Mouse (Mus musculus) limb, embryonic 14.5 days (tissue): ENCODE data around the gene Ulk4. TPM values are rescaled to one million over a fixed set of nuclear protein-coding genes. Genes with fewer than 3 reads are reported as not detected.

Source experiments
- ATAC-seq: fragments of 200-750 bp; cut with Nextera tagmentation; 2 replicates; pipeline ENCODE4 v1.8.0; 2017; ENCODE audit warnings: low read depth, moderate number of reproducible peaks, moderate TSS enrichment; ENCODE audit not compliant: low FRiP score
- DNase-seq: peaks from one replicate; pipeline ENCODE4 v3.0.0-alpha.2; 2015; ENCODE audit warnings: low spot score
- H3K27ac ChIP-seq: fragments of 300-500 bp; sonication (generic); replicated peaks from 2 replicates; pipeline ENCODE4 v1.5.1; 2014; ENCODE audit warnings: low read depth, mild to moderate bottlenecking, low read length, moderate library complexity, mixed read lengths
- H3K27me3 ChIP-seq: fragments of 300-500 bp; sonication (generic); 2 replicates; pipeline ENCODE4 v1.6.1; 2014; ENCODE audit warnings: low read length, mixed read lengths; ENCODE audit not compliant: control insufficient read depth, insufficient read depth
- H3K36me3 ChIP-seq: fragments of 300-500 bp; sonication (generic); 2 replicates; pipeline ENCODE4 v1.6.1; 2014; ENCODE audit warnings: mild to moderate bottlenecking, low read length, moderate library complexity, mixed read lengths; ENCODE audit not compliant: control insufficient read depth, insufficient read depth
- H3K4me1 ChIP-seq: fragments of 300-500 bp; sonication (generic); 2 replicates; pipeline ENCODE4 v1.6.1; 2014; ENCODE audit warnings: antibody characterized with exemption, low read length, mixed read lengths; ENCODE audit not compliant: control insufficient read depth, insufficient read depth
- H3K4me2 ChIP-seq: fragments of 300-500 bp; sonication (generic); replicated peaks from 2 replicates; pipeline ENCODE4 v1.6.1; 2014; ENCODE audit warnings: low read depth, mild to moderate bottlenecking, low read length, moderate library complexity; ENCODE audit not compliant: severe bottlenecking
- H3K4me3 ChIP-seq: fragments of 300-500 bp; sonication (generic); replicated peaks from 2 replicates; pipeline ENCODE4 v1.5.1; 2014; ENCODE audit warnings: low read length
- H3K9ac ChIP-seq: fragments of 300-500 bp; sonication (generic); 2 replicates; pipeline ENCODE4 v1.6.1; 2014; ENCODE audit warnings: mild to moderate bottlenecking, low read depth, low read length, moderate library complexity; ENCODE audit not compliant: severe bottlenecking
- H3K9me3 ChIP-seq: fragments of 300-500 bp; sonication (generic); 2 replicates; pipeline ENCODE4 v1.6.1; 2016; ENCODE audit warnings: low read length; ENCODE audit not compliant: control insufficient read depth
- POLR2A ChIP-seq: fragments of 200-500 bp; IDR thresholded peaks from 2 replicates; pipeline ENCODE4 v1.8.0; 2012; ENCODE audit warnings: inconsistent platforms, mild to moderate bottlenecking, moderate library complexity, borderline replicate concordance; ENCODE audit not compliant: insufficient read depth, insufficient read length; ENCODE audit errors: extremely low read depth
- WGBS: fragments of 180-500 bp; shearing (Covaris S2); extraction: QIAGEN DNeasy Blood & Tissue Kit; methylation state at CpG from one replicate; pipeline ENCODE4 v1.1.7; 2014; 5-methylcytosine and 5-hydroxymethylcytosine counted together
- microRNA-seq: library from miRNA; unstranded; fragments of <30 nt; microRNA quantifications from one replicate; pipeline ENCODE4, GENCODE M21; 2016
- polyA plus RNA-seq, 2 experiments: library from polyadenylated mRNA; depleted of rRNA in 1 of 2; stranded (reverse) in 1 of 2; unstranded in 1 of 2; fragments of >200 nt; fragmentation: Nextera tagmentation in 1 of 2; extraction: Ambion mirVana in 1 of 2; gene quantifications; 2 replicates each; pipeline versions ENCODE4 v1.2.1 to v1.2.3; 2012 to 2014

Ulk4 gene
- polyA plus RNA-seq, 2 experiments = 6.4 to 123 TPM

DNA sequence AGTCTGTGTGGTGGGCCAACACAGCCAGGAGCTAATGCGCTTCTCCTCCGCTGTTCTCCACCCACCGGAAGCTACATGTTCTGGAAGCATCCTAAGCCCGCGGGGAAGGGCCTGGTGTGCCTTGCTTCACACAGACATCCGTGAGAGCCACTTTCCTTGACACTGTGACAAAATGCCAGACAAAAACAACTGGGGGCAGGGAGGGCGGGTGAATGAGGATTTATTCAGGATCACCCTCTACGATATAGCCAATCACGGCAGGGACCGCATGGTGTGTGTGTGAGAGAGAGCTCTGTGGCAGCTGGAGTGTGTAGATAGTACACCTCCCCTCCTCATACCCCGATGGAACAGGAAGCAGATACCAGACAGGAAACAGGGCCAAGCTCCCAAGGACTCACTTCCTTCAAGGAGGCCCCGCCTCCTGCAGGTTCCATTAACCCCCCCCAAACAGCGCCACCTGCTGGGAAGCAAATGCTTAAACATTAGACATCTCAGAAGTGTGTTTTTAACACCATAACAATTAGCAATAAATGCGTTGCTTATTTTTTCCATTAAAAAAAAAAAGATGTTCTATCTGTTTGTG lies 362.0 kb downstream of the Ulk4 start:
- H3K4me3 ChIP-seq = no peak overlapping the region
- H3K9ac ChIP-seq = no peak overlapping the region
- no peak for ATAC-seq
- peaks cover 11% of the 10 kb centered on the region; the same call in 1 of the 2 replicates for H3K4me1 ChIP-seq
- no peak for DNase-seq
- no peak for TF ChIP-seq POLR2A
- no peaks in the 10 kb centered on the region for H3K9me3 ChIP-seq
- no peaks in the 10 kb centered on the region for H3K27me3 ChIP-seq
- no peaks in the 10 kb centered on the region for H3K36me3 ChIP-seq
- H3K4me2 ChIP-seq = no peak overlapping the region
- H3K27ac ChIP-seq = no peak overlapping the region
- WGBS = 81% methylated on average over 14 of the region's 14 CpGs

DNA sequence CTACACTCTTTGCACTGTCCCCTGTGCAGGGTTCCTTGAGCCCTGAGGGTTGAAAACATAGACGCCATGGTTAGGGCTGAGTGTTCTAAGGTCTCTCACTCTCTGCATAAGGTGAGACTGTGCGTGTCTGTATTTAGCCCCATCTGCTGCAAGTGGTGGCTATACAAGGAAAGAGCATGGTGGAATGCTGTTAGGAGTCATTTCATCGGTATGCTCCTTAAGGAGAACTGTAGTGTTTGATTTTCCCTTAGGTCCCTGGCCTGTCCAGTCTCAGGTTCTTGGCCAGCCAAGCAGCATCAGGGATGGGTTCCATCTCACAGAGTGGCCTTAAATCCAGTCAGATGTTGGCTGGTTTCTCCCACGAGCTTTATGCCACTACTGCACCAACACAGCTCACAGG lies 362.6 kb downstream of the Ulk4 start:
- no peaks in the 10 kb centered on the region for H3K27me3 ChIP-seq
- DNase-seq (no peak), ATAC-seq (no peak)
- H3K9ac ChIP-seq = no peak overlapping the region
- H3K27ac ChIP-seq = no peak overlapping the region
- H3K36me3 ChIP-seq = no peaks in the 10 kb centered on the region
- H3K4me3 ChIP-seq = no peak overlapping the region
- peaks cover 11% of the 10 kb centered on the region; the same call in 1 of the 2 replicates for H3K4me1 ChIP-seq
- H3K9me3 ChIP-seq = no peaks in the 10 kb centered on the region
- no peak overlapping the region for H3K4me2 ChIP-seq
- WGBS = 83% methylated on average over 4 of the region's 4 CpGs
- no peak for TF ChIP-seq POLR2A

DNA sequence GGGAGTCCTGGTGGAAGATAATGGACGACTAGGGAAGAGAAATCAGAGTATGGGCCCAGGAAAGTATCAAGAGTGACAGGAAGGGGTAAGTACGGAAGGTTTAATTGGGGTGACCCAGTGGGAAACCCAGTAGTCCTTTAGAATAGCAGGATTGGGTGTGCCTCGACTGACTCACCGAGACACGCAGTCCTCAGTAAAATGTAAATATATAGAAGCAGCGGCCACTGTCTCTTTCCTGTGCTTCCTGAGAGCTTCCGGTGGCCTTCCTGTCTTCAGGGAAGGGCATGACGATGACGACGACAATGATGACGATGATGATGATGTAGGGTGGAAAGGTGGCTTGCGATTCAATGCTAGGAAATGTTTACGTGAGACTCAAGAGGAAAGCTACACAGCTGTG lies 363.8 kb downstream of the Ulk4 start:
- H3K27ac ChIP-seq = no peak overlapping the region
- 0 out of 2 replicates have a peak, but pooled peaks cover under 1% of the 10 kb centered on the region for H3K4me1 ChIP-seq
- DNase-seq = no peak
- no peak for TF ChIP-seq POLR2A
- H3K36me3 ChIP-seq = no peaks in the 10 kb centered on the region
- H3K27me3 ChIP-seq = no peaks in the 10 kb centered on the region
- no peak for ATAC-seq
- H3K4me3 ChIP-seq = no peak overlapping the region
- 80% methylated on average over 13 of the region's 13 CpGs for WGBS
- no peak overlapping the region for H3K4me2 ChIP-seq
- no peaks in the 10 kb centered on the region for H3K9me3 ChIP-seq
- H3K9ac ChIP-seq = no peak overlapping the region

DNA sequence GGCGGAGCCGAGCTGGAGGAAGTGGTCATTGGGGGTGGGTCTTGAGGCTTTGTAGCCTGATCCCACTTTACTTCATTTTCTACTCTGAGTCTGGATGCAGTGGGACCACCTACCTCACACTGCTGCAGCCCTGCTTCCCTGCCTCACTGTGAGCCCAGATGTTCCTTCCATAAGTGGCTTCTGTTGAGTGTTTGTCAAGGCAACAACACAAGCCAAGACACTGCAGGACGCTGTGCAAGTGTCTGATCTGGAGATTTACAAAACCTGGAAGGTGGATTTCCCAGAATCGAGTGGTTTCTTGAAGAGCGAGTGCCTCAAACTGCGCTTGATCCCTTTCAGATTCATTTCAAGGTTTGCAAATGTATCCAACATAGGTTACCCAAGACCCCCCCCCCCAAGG lies 368.5 kb downstream of the Ulk4 start:
- no peak overlapping the region for H3K4me3 ChIP-seq
- no peak overlapping the region for H3K9ac ChIP-seq
- H3K4me2 ChIP-seq = no peak overlapping the region
- no peak for DNase-seq
- H3K27me3 ChIP-seq = no peaks in the 10 kb centered on the region
- no peak for TF ChIP-seq POLR2A
- ATAC-seq = no peak
- WGBS = 89% methylated on average over 6 of the region's 6 CpGs
- no peaks in the 10 kb centered on the region for H3K9me3 ChIP-seq
- no peaks in the 10 kb centered on the region for H3K36me3 ChIP-seq
- no peaks in the 10 kb centered on the region for H3K4me1 ChIP-seq
- H3K27ac ChIP-seq = no peak overlapping the region

Small RNAs within 50 kb of the gene (microRNA-seq; reads per million reads assigned to microRNA genes)
- gene Mir7090 = not detected

Other genes with a start within 250 kb of the Ulk4 start
- gene Trak1, start 20.3 kb upstream of the Ulk4 start, polyA plus RNA-seq (2012; rRNA removed) = 31.2 and 37.5 TPM in 2 replicates
- 20.0 and 20.8 TPM in 2 replicates for gene Trak1, start 20.3 kb upstream of the Ulk4 start, polyA plus RNA-seq (2014; fragmentation: Nextera tagmentation; extraction: Ambion mirVana)
- gene Cck, start 218.5 kb upstream of the Ulk4 start, polyA plus RNA-seq (2012; rRNA removed) = 8.9 and 9.9 TPM in 2 replicates
- gene Cck, start 218.5 kb upstream of the Ulk4 start, polyA plus RNA-seq (2014; fragmentation: Nextera tagmentation; extraction: Ambion mirVana) = 2.6 and 5.2 TPM in 2 replicates